Comparison of ENCODE assay signal across 19 mouse cellular contexts in genomic region chr8:105992499-105992898, GRCm38 (mm10). TPM values are rescaled to one million over a fixed set of nuclear protein-coding genes. Genes with fewer than 3 reads are reported as not detected.
A peak's percentile ranks its signal among the peaks of the same experiment; 100 is the strongest.
DNase-seq lines count a peak whose midpoint lies in the region; ATAC-seq and TF ChIP-seq lines count a peak whose summit lies in the region.
"Had no signal": no experiment of that assay in that cellular context is flagged by ENCODE, and none has a peak within 500 bp of the region (broad histone marks: within the 10 kb centered on the region; RNA-seq: fewer than 3 reads in every experiment).

No protein-coding gene starts in this region.

- H3K27ac ChIP-seq in liver, adult 2 months (replicated peaks; ENCODE audit: insufficient read depth, low read depth, low read length) = no peak overlapping the region
- no peak overlapping the region for H3K27ac ChIP-seq in neural tube, embryonic 15.5 days (replicated peaks)
- no peak overlapping the region for H3K27ac ChIP-seq in hindbrain, embryonic 10.5 days
- H3K27ac ChIP-seq in forebrain, embryonic 10.5 days = no peak overlapping the region
- H3K27ac ChIP-seq: heart, embryonic 10.5 days; limb, embryonic 13.5 days had no signal

- H3K27me3 ChIP-seq in liver, adult 2 months (ENCODE audit: control insufficient read depth, insufficient read depth, low read length) = no peaks in the 10 kb centered on the region
- H3K27me3 ChIP-seq in neural tube, embryonic 15.5 days (replicated peaks) = no peaks in the 10 kb centered on the region
- peaks cover 7% of the 10 kb centered on the region; the same call in 1 of the 2 replicates for H3K27me3 ChIP-seq in hindbrain, embryonic 10.5 days (ENCODE audit: insufficient read depth, poor library complexity, severe bottlenecking)
- 0 out of 2 replicates have a peak, but pooled peaks cover 5% of the 10 kb centered on the region for H3K27me3 ChIP-seq in forebrain, embryonic 10.5 days (ENCODE audit: poor library complexity, severe bottlenecking)
- H3K27me3 ChIP-seq: limb, embryonic 13.5 days; Patski had no signal

- no peaks in the 10 kb centered on the region for H3K9me3 ChIP-seq in neural tube, embryonic 15.5 days (replicated peaks)
- H3K9me3 ChIP-seq in hindbrain, embryonic 10.5 days = no peaks in the 10 kb centered on the region
- H3K9me3 ChIP-seq in forebrain, embryonic 10.5 days = no peaks in the 10 kb centered on the region
- H3K9me3 ChIP-seq: heart, embryonic 10.5 days; limb, embryonic 13.5 days had no signal

- DNase-seq in liver, adult 2 months (ENCODE audit: extremely low read depth, low read depth, low spot score) = peak; percentile 45
- DNase-seq in liver = no peak
- peak; percentile 69 for DNase-seq in lung, postnatal 36 days
- DNase-seq in spleen, postnatal 36 days (ENCODE audit: low spot score in 2 of 2) = peak; percentile 85 to 88
- DNase-seq in hindbrain, embryonic 10.5 days (ENCODE audit: low spot score) = no peak
- DNase-seq in urinary bladder, adult 18-20 months (ENCODE audit: low spot score in 2 of 2) = no peak
- no peak for DNase-seq in forebrain, embryonic 10.5 days (ENCODE audit: extremely low spot score, low spot score)
- DNase-seq: adrenal gland, adult 8-10 months; cerebellum, adult 11 months; embryo, embryonic 11 days; heart, postnatal 4 days; kidney, adult 18-20 months had no signal

- H3K4me3 ChIP-seq in liver, adult 2 months (ENCODE audit: insufficient read depth, low read depth, low read length) = no peak overlapping the region
- no peak overlapping the region for H3K4me3 ChIP-seq in neural tube, embryonic 15.5 days (replicated peaks)
- no peak overlapping the region for H3K4me3 ChIP-seq in hindbrain, embryonic 10.5 days
- H3K4me3 ChIP-seq in forebrain, embryonic 10.5 days = no peak overlapping the region
- H3K4me3 ChIP-seq: erythroblast, embryonic 14.5 days; heart, embryonic 10.5 days; limb, embryonic 13.5 days had no signal

- H3K4me1 ChIP-seq in liver, adult 2 months (ENCODE audit: control insufficient read depth, insufficient read depth, low read length) = peaks cover 18% of the 10 kb centered on the region
- H3K4me1 ChIP-seq in neural tube, embryonic 15.5 days = peaks cover 8% of the 10 kb centered on the region; the same call in 1 of the 2 replicates
- H3K4me1 ChIP-seq in hindbrain, embryonic 10.5 days (replicated peaks) = peaks cover 6% of the 10 kb centered on the region
- peaks cover 9% of the 10 kb centered on the region; the same call in 1 of the 2 replicates for H3K4me1 ChIP-seq in forebrain, embryonic 10.5 days
- H3K4me1 ChIP-seq: limb, embryonic 13.5 days had no signal

- ATAC-seq in neural tube, embryonic 15.5 days (ENCODE audit: low FRiP score) = no peak
- ATAC-seq: Patski had no signal

- TF ChIP-seq POLR2A in liver, adult 2 months (IDR thresholded peaks at IDR 0.05; ENCODE audit: extremely low read depth, insufficient read depth, low read length) = no peak

- no peak overlapping the region for H3K4me2 ChIP-seq in neural tube, embryonic 15.5 days
- H3K4me2 ChIP-seq: limb, embryonic 13.5 days had no signal

- no peak overlapping the region for H3K9ac ChIP-seq in liver, adult 2 months (ENCODE audit: low read depth, low read length)
- H3K9ac ChIP-seq in neural tube, embryonic 15.5 days (replicated peaks) = no peak overlapping the region
- H3K9ac ChIP-seq: limb, embryonic 13.5 days had no signal

- H3K79me2 ChIP-seq in liver, adult 2 months (ENCODE audit: control insufficient read depth, insufficient read depth, low read length) = no peaks in the 10 kb centered on the region

- H3K36me3 ChIP-seq in liver, adult 2 months (ENCODE audit: control insufficient read depth, insufficient read depth, low read length) = no peaks in the 10 kb centered on the region
- H3K36me3 ChIP-seq in neural tube, embryonic 15.5 days = no peaks in the 10 kb centered on the region
- H3K36me3 ChIP-seq in hindbrain, embryonic 10.5 days = no peaks in the 10 kb centered on the region
- H3K36me3 ChIP-seq in forebrain, embryonic 10.5 days (replicated peaks) = no peaks in the 10 kb centered on the region
- H3K36me3 ChIP-seq: heart, embryonic 10.5 days; limb, embryonic 13.5 days had no signal

- WGBS in liver, adult 2 months = 34% methylated on average over 5 of the region's 5 CpGs
- 70% methylated on average over 5 of the region's 5 CpGs for WGBS in neural tube, embryonic 15.5 days
- 71% methylated on average over 5 of the region's 5 CpGs for WGBS in hindbrain, embryonic 10.5 days
- 70% methylated on average over 5 of the region's 5 CpGs for WGBS in forebrain, embryonic 10.5 days

- no peak for TF ChIP-seq CTCF in liver, adult 2 months (IDR thresholded peaks at IDR 0.05; ENCODE audit: low read depth, low read length)

RNA-seq across cellular contexts. Expression of gene Dus2, which starts 1.4 kb away (rescaled TPM):
- total RNA-seq in liver, adult 2 months (2014; rRNA removed) = 5.7 and 6.8 TPM in 2 replicates
- polyA plus RNA-seq in liver, adult 2 months (2012; rRNA removed) = 5.6 and 7.1 TPM in 2 replicates
- 27.8 and 30.6 TPM in 2 replicates for polyA plus RNA-seq in neural tube, embryonic 15.5 days (2015; fragmentation: Nextera tagmentation; extraction: Ambion mirVana)
- polyA plus RNA-seq in hindbrain, embryonic 10.5 days (2016; fragmentation: Nextera tagmentation; extraction: Ambion mirVana) = 21.1 and 21.3 TPM in 2 replicates
- polyA plus RNA-seq in forebrain, embryonic 10.5 days (2016; fragmentation: Nextera tagmentation; extraction: Ambion mirVana) = 19.4 and 20.5 TPM in 2 replicates

RNA-seq across cellular contexts. Expression of gene Dpep3, which starts 13.3 kb away (rescaled TPM):
- not detected in 2 replicates for total RNA-seq in liver, adult 2 months (2014; rRNA removed)
- polyA plus RNA-seq in liver, adult 2 months (2012; rRNA removed) = not detected in 2 replicates
- polyA plus RNA-seq in neural tube, embryonic 15.5 days (2015; fragmentation: Nextera tagmentation; extraction: Ambion mirVana) = not detected in 2 replicates
- not detected in 2 replicates for polyA plus RNA-seq in hindbrain, embryonic 10.5 days (2016; fragmentation: Nextera tagmentation; extraction: Ambion mirVana)
- not detected in 2 replicates for polyA plus RNA-seq in forebrain, embryonic 10.5 days (2016; fragmentation: Nextera tagmentation; extraction: Ambion mirVana)
- total RNA-seq: adrenal gland, adult 8-10 months; heart, postnatal 4 days; layer of hippocampus, postnatal 10 days; megakaryocyte progenitor cell, adult 5-6 weeks had no signal
- polyA plus RNA-seq: erythroblast, embryonic 14.5 days; heart, embryonic 10.5 days; limb, embryonic 13.5 days; Patski had no signal

RNA-seq across cellular contexts. Expression of gene Dpep2nb, which starts 13.3 kb away (rescaled TPM):
- not detected in 2 replicates for total RNA-seq in liver, adult 2 months (2014; rRNA removed)
- not detected in 2 replicates for polyA plus RNA-seq in liver, adult 2 months (2012; rRNA removed)
- polyA plus RNA-seq in neural tube, embryonic 15.5 days (2015; fragmentation: Nextera tagmentation; extraction: Ambion mirVana) = 0.14 TPM in 1 of 2 replicates, not detected in the other
- polyA plus RNA-seq in hindbrain, embryonic 10.5 days (2016; fragmentation: Nextera tagmentation; extraction: Ambion mirVana) = not detected in 2 replicates
- not detected in 2 replicates for polyA plus RNA-seq in forebrain, embryonic 10.5 days (2016; fragmentation: Nextera tagmentation; extraction: Ambion mirVana)
- total RNA-seq: adrenal gland, adult 8-10 months; heart, postnatal 4 days; layer of hippocampus, postnatal 10 days; megakaryocyte progenitor cell, adult 5-6 weeks had no signal
- polyA plus RNA-seq: erythroblast, embryonic 14.5 days; heart, embryonic 10.5 days; limb, embryonic 13.5 days had no signal

RNA-seq across cellular contexts. Expression of gene Ddx28, which starts 19.2 kb away (rescaled TPM):
- 10.3 and 12.2 TPM in 2 replicates for total RNA-seq in liver, adult 2 months (2014; rRNA removed)
- 9.6 and 10.6 TPM in 2 replicates for polyA plus RNA-seq in liver, adult 2 months (2012; rRNA removed)
- 20.8 and 20.9 TPM in 2 replicates for polyA plus RNA-seq in neural tube, embryonic 15.5 days (2015; fragmentation: Nextera tagmentation; extraction: Ambion mirVana)
- 22.4 and 24.4 TPM in 2 replicates for polyA plus RNA-seq in hindbrain, embryonic 10.5 days (2016; fragmentation: Nextera tagmentation; extraction: Ambion mirVana)
- polyA plus RNA-seq in forebrain, embryonic 10.5 days (2016; fragmentation: Nextera tagmentation; extraction: Ambion mirVana) = 24.0 and 24.7 TPM in 2 replicates

RNA-seq across cellular contexts. Expression of gene Slc12a4, which starts 26.6 kb away (rescaled TPM):
- total RNA-seq in liver, adult 2 months (2014; rRNA removed) = 10.8 and 14.2 TPM in 2 replicates
- polyA plus RNA-seq in liver, adult 2 months (2012; rRNA removed) = 10.7 and 16.0 TPM in 2 replicates
- polyA plus RNA-seq in neural tube, embryonic 15.5 days (2015; fragmentation: Nextera tagmentation; extraction: Ambion mirVana) = 10.8 and 14.1 TPM in 2 replicates
- polyA plus RNA-seq in hindbrain, embryonic 10.5 days (2016; fragmentation: Nextera tagmentation; extraction: Ambion mirVana) = 18.7 and 19.3 TPM in 2 replicates
- 14.9 and 17.8 TPM in 2 replicates for polyA plus RNA-seq in forebrain, embryonic 10.5 days (2016; fragmentation: Nextera tagmentation; extraction: Ambion mirVana)

Comparison
In these comparisons a context has a peak if more than half of its experiments do, and no peak if none do; other contexts are left out.
1. DNase-seq: peak in liver, adult 2 months (single experiment), lung, postnatal 36 days (single experiment) and spleen, postnatal 36 days (2 of 2); none in liver (single experiment), hindbrain, embryonic 10.5 days (single experiment), urinary bladder, adult 18-20 months (0 of 2) and forebrain, embryonic 10.5 days (single experiment).